Mouse (Mus musculus): ENCODE measurements around the gene Bves. TPM values are rescaled to one million over a fixed set of nuclear protein-coding genes. Genes with fewer than 3 reads are reported as not detected.
"Not testable (repeated sequence)": the region's sequence is repeated elsewhere in the genome, so short reads cannot be mapped to it uniquely, and the experiment has no call there.

Bves gene
- total and polyA plus RNA-seq, 3 experiments, result 0.05 TPM; not detected in 2

DNA sequence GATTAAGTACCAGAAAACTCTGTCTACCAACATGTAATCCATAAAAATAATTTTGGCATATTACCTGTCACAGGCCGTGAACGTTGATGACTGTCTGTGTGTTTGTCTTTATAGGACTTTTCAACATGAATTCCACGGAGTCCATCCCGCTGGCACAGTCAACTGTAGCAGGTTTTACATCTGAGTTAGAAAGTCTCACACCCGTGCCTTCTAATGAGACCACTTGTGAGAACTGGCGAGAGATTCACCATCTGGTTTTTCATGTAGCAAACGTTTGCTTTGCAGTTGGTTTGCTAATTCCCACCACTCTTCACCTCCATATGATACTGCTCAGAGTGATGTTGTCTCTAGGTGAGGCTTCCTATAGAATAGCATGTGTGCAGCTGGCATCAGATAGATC, 3.5 kb downstream of the Bves start:
- H3K9me3 ChIP-seq (replicated peaks), result peaks cover 3% of the 10 kb centered on the region
- TF ChIP-seq GATA2 (IDR thresholded peaks at IDR 0.05; ENCODE audit: borderline replicate concordance, low read depth, low read length), result no peak
- TF ChIP-seq CTCF (IDR thresholded peaks at IDR 0.05; ENCODE audit: low read depth, low read length), result no peak
- no peak for TF ChIP-seq TAL1 (conservative IDR thresholded peaks at IDR 0.05; ENCODE audit: low read depth, low read length)
- TF ChIP-seq GATA1 (IDR thresholded peaks at IDR 0.05; ENCODE audit: borderline replicate concordance, low read length), result no peak
- TF ChIP-seq POLR2AphosphoS5 (IDR thresholded peaks at IDR 0.05; ENCODE audit: insufficient replicate concordance, low read depth, low read length), result no peak
- no peak for DNase-seq (ENCODE audit: low spot score)
- H3K36me3 ChIP-seq (replicated peaks), result no peaks in the 10 kb centered on the region
- no peak overlapping the region for H3K4me3 ChIP-seq (ENCODE audit: low read depth, low read length)
- no peaks in the 10 kb centered on the region for H3K4me1 ChIP-seq (ENCODE audit: insufficient read depth, low read depth, low read length)
- ATAC-seq (ENCODE audit: extremely low read depth, insufficient number of reproducible peaks, low FRiP score, poor library complexity, severe bottlenecking), result no peak
- H3K27me3 ChIP-seq (ENCODE audit: insufficient read depth, low read length), result no peaks in the 10 kb centered on the region

GRCm38 (mm10) chr10:45344381-45344780, 8.8 kb downstream of the Bves start:
- no peaks in the 10 kb centered on the region for H3K4me1 ChIP-seq (ENCODE audit: insufficient read depth, low read depth, low read length)
- H3K36me3 ChIP-seq (replicated peaks), result no peaks in the 10 kb centered on the region
- no peaks in the 10 kb centered on the region for H3K27me3 ChIP-seq (ENCODE audit: insufficient read depth, low read length)
- H3K9me3 ChIP-seq (replicated peaks), result no peaks in the 10 kb centered on the region
- DNase-seq (ENCODE audit: low spot score) (no peak), ATAC-seq (ENCODE audit: extremely low read depth, insufficient number of reproducible peaks, low FRiP score, poor library complexity, severe bottlenecking) (no peak)
- no peak for TF ChIP-seq GATA2 (IDR thresholded peaks at IDR 0.05; ENCODE audit: borderline replicate concordance, low read depth, low read length)
- no peak for TF ChIP-seq TAL1 (conservative IDR thresholded peaks at IDR 0.05; ENCODE audit: low read depth, low read length)
- no peak for TF ChIP-seq POLR2AphosphoS5 (IDR thresholded peaks at IDR 0.05; ENCODE audit: insufficient replicate concordance, low read depth, low read length)
- no peak for TF ChIP-seq GATA1 (IDR thresholded peaks at IDR 0.05; ENCODE audit: borderline replicate concordance, low read length)
- no peak for TF ChIP-seq CTCF (IDR thresholded peaks at IDR 0.05; ENCODE audit: low read depth, low read length)
- H3K4me3 ChIP-seq (ENCODE audit: low read depth, low read length), result no peak overlapping the region

DNA sequence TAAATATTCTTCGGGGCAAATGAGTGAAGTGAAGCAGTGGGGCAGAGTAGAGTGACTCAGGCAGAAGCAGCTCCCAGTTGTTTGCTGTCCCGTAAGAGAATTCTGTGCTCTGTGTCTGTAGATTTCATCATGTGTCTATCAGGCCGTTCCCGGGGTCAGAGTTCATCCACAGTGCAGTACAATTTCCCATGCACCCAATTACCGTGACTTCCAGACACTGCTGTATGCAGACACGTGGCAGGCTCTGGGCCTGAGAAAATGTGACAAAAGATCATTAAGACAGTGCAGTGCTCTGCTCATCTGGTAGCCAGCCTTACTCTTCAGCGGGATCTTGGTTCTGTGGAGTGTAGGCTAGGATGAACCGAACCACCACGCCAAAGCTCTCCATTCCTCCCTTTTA, 9.6 kb downstream of the Bves start:
- no peak overlapping the region for H3K4me3 ChIP-seq (ENCODE audit: low read depth, low read length)
- no peaks in the 10 kb centered on the region for H3K4me1 ChIP-seq (ENCODE audit: insufficient read depth, low read depth, low read length)
- no peaks in the 10 kb centered on the region for H3K36me3 ChIP-seq (replicated peaks)
- no peak for DNase-seq (ENCODE audit: low spot score)
- no peaks in the 10 kb centered on the region for H3K27me3 ChIP-seq (ENCODE audit: insufficient read depth, low read length)
- H3K9me3 ChIP-seq (replicated peaks), result no peaks in the 10 kb centered on the region
- no peak for ATAC-seq (ENCODE audit: extremely low read depth, insufficient number of reproducible peaks, low FRiP score, poor library complexity, severe bottlenecking)
- TF ChIP-seq POLR2AphosphoS5 (IDR thresholded peaks at IDR 0.05; ENCODE audit: insufficient replicate concordance, low read depth, low read length) (no peak), GATA1 (IDR thresholded peaks at IDR 0.05; ENCODE audit: borderline replicate concordance, low read length) (no peak), GATA2 (IDR thresholded peaks at IDR 0.05; ENCODE audit: borderline replicate concordance, low read depth, low read length) (no peak), TAL1 (conservative IDR thresholded peaks at IDR 0.05; ENCODE audit: low read depth, low read length) (no peak), CTCF (IDR thresholded peaks at IDR 0.05; ENCODE audit: low read depth, low read length) (no peak)

- ATAC-seq (ENCODE audit: extremely low read depth, insufficient number of reproducible peaks, low FRiP score, poor library complexity, severe bottlenecking); H3K4me1 ChIP-seq (ENCODE audit: insufficient read depth, low read depth, low read length); H3K27me3 ChIP-seq (ENCODE audit: insufficient read depth, low read length); H3K4me3 ChIP-seq (ENCODE audit: low read depth, low read length); DNase-seq (ENCODE audit: low spot score); H3K36me3 ChIP-seq (replicated peaks); H3K9me3 ChIP-seq (replicated peaks): not testable (repeated sequence)
Observed at GRCm38 (mm10) chr10:45348143-45348542, 12.6 kb downstream of the Bves start.

DNA sequence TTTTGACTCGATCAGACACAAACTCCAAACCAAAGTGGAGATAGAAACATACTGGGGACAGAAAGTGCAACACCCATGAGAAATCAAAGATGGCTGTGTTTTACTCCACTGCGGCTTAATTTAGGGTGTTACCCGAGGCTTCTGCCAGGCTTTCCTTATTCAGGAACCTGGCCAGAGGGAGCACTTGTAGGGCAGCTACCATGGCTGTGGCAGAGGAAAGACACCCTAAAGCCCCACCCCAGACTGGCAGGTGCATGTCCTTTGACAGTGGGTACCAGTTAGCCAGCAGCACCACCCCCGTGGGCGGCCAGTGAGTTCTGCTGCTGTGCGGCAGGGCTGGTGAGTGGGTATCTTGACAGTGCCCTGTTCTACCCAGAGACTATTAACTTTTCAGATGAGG, 20.5 kb downstream of the Bves start:
- Histone ChIP-seq H3K9me3 (replicated peaks) (no peaks in the 10 kb centered on the region), H3K4me1 (ENCODE audit: insufficient read depth, low read depth, low read length) (no peaks in the 10 kb centered on the region), H3K27me3 (ENCODE audit: insufficient read depth, low read length) (peaks cover 6% of the 10 kb centered on the region), H3K36me3 (replicated peaks) (no peaks in the 10 kb centered on the region), H3K4me3 (ENCODE audit: low read depth, low read length) (no peak overlapping the region)
- ATAC-seq (ENCODE audit: extremely low read depth, insufficient number of reproducible peaks, low FRiP score, poor library complexity, severe bottlenecking) (no peak), DNase-seq (ENCODE audit: low spot score) (no peak)
- TF ChIP-seq TAL1 (conservative IDR thresholded peaks at IDR 0.05; ENCODE audit: low read depth, low read length), result no peak
- no peak for TF ChIP-seq POLR2AphosphoS5 (IDR thresholded peaks at IDR 0.05; ENCODE audit: insufficient replicate concordance, low read depth, low read length)
- no peak for TF ChIP-seq CTCF (IDR thresholded peaks at IDR 0.05; ENCODE audit: low read depth, low read length)
- TF ChIP-seq GATA2 (IDR thresholded peaks at IDR 0.05; ENCODE audit: borderline replicate concordance, low read depth, low read length), result no peak
- TF ChIP-seq GATA1 (IDR thresholded peaks at IDR 0.05; ENCODE audit: borderline replicate concordance, low read length), result no peak

- Histone ChIP-seq H3K4me3 (ENCODE audit: low read depth, low read length) (no peak overlapping the region), H3K36me3 (replicated peaks) (no peaks in the 10 kb centered on the region), H3K4me1 (ENCODE audit: insufficient read depth, low read depth, low read length) (no peaks in the 10 kb centered on the region), H3K9me3 (replicated peaks) (no peaks in the 10 kb centered on the region), H3K27me3 (ENCODE audit: insufficient read depth, low read length) (peaks cover 11% of the 10 kb centered on the region)
- TF ChIP-seq CTCF (IDR thresholded peaks at IDR 0.05; ENCODE audit: low read depth, low read length), result no peak
- no peak for TF ChIP-seq GATA2 (IDR thresholded peaks at IDR 0.05; ENCODE audit: borderline replicate concordance, low read depth, low read length)
- TF ChIP-seq POLR2AphosphoS5 (IDR thresholded peaks at IDR 0.05; ENCODE audit: insufficient replicate concordance, low read depth, low read length), result no peak
- TF ChIP-seq TAL1 (conservative IDR thresholded peaks at IDR 0.05; ENCODE audit: low read depth, low read length), result no peak
- no peak for TF ChIP-seq GATA1 (IDR thresholded peaks at IDR 0.05; ENCODE audit: borderline replicate concordance, low read length)
- no peak for ATAC-seq (ENCODE audit: extremely low read depth, insufficient number of reproducible peaks, low FRiP score, poor library complexity, severe bottlenecking)
- DNase-seq (ENCODE audit: low spot score), result no peak
Observed at GRCm38 (mm10) chr10:45363396-45363795, 27.8 kb downstream of the Bves start.

Measured in G1E (cell line).